Mouse (Mus musculus) G1E (cell line): ENCODE measurements around the gene Ccdc36.

Source experiments
- CTCF ChIP-seq: IDR thresholded peaks from 2 replicates; pipeline ENCODE4 v1.5.1; 2012; ENCODE audit warnings: low read depth, low read length, inconsistent platforms, mixed read lengths
- GATA1 ChIP-seq: IDR thresholded peaks from 2 replicates; pipeline ENCODE4 v1.6.1; 2012; ENCODE audit warnings: borderline replicate concordance, low read length, inconsistent platforms, mixed read lengths
- GATA2 ChIP-seq: IDR thresholded peaks from 2 replicates; pipeline ENCODE4 v1.6.1; 2012; ENCODE audit warnings: low read depth, low read length, inconsistent platforms, borderline replicate concordance
- POLR2AphosphoS5 ChIP-seq: IDR thresholded peaks from 2 replicates; pipeline ENCODE4 v1.6.1; 2012; ENCODE audit warnings: low read depth, low read length, inconsistent platforms; ENCODE audit not compliant: insufficient replicate concordance
- TAL1 ChIP-seq: conservative IDR thresholded peaks from 2 replicates; pipeline ENCODE4 v1.6.1; 2012; ENCODE audit warnings: low read depth, low read length, inconsistent platforms, mixed read lengths

GRCm38 (mm10) chr9:108454429-108454828 is 26.1 kb upstream of the Ccdc36 start:
- TF ChIP-seq CTCF = no peak
- no peak for TF ChIP-seq TAL1
- no peak for TF ChIP-seq GATA1
- no peak for TF ChIP-seq POLR2AphosphoS5
- TF ChIP-seq GATA2 = no peak
